Mouse (Mus musculus) embryo, embryonic 11 days (tissue): ENCODE data around the gene Zscan20.

Experiments used
- DNase-seq: peaks from one replicate; pipeline ENCODE4 v3.0.0-alpha.2; 2015

Gene Zscan20

GRCm38 (mm10) chr4:128609925-128610402, at the start of gene Zscan20:
TSS of gene Zscan20 (minus strand) at chr4:128610098.
- peak; percentile 99 for DNase-seq

- DNase-seq: peak; percentile 32
These were observed 45.5 kb upstream of the Zscan20 start for GRCm38 (mm10) chr4:128655446-128655845.

GRCm38 (mm10) chr4:128654505-128655381, 44.8 kb upstream of the Zscan20 start, which contains the start of gene Phc2:
TSS of gene Phc2 (plus strand) at chr4:128654702.
- peak; percentile 96 for DNase-seq

- peak; percentile 28 for DNase-seq
These were observed 42.8 kb upstream of the Zscan20 start for GRCm38 (mm10) chr4:128652584-128653298.

- DNase-seq: no peak
These were observed 41.6 kb upstream of the Zscan20 start for GRCm38 (mm10) chr4:128651530-128651929.

GRCm38 (mm10) chr4:128648567-128649255, 38.8 kb upstream of the Zscan20 start:
- DNase-seq: no peak

- DNase-seq: peak; percentile 41
These were observed 36.9 kb upstream of the Zscan20 start for GRCm38 (mm10) chr4:128646762-128647161.

- no peak for DNase-seq
These were observed 36.0 kb upstream of the Zscan20 start for GRCm38 (mm10) chr4:128645896-128646295.

GRCm38 (mm10) chr4:128641766-128642717, 32.1 kb upstream of the Zscan20 start:
- DNase-seq: peak; percentile 44

- no peak for DNase-seq
These were observed 28.5 kb upstream of the Zscan20 start for GRCm38 (mm10) chr4:128638265-128638923.

GRCm38 (mm10) chr4:128637250-128637649, 27.4 kb upstream of the Zscan20 start:
- DNase-seq: peak; percentile 39

- DNase-seq: peak; percentile 43
These were observed 26.1 kb upstream of the Zscan20 start for GRCm38 (mm10) chr4:128635894-128636585.

- DNase-seq: no peak
These were observed 25.6 kb upstream of the Zscan20 start for GRCm38 (mm10) chr4:128635451-128635850.

GRCm38 (mm10) chr4:128621109-128621508, 11.2 kb upstream of the Zscan20 start:
- no peak for DNase-seq

- no peak for DNase-seq
These were observed 10.7 kb upstream of the Zscan20 start for GRCm38 (mm10) chr4:128620572-128620971.

- no peak for DNase-seq
These were observed 9.1 kb upstream of the Zscan20 start for GRCm38 (mm10) chr4:128618963-128619362.

- peak; percentile 23 for DNase-seq
These were observed 8.5 kb upstream of the Zscan20 start, which contains the start of gene Tlr12 for GRCm38 (mm10) chr4:128618246-128618911. TSS of gene Tlr12 (minus strand) at chr4:128618619.

- no peak for DNase-seq
These were observed 7.6 kb upstream of the Zscan20 start for GRCm38 (mm10) chr4:128617363-128618120.

GRCm38 (mm10) chr4:128615761-128616160, 5.9 kb upstream of the Zscan20 start:
- DNase-seq: no peak
